Mouse (Mus musculus): Measurements from ENCODE around the gene Shpk.

Shpk gene

GRCm38 (mm10) chr11:73199230-73199712 is at the start of gene Shpk:
Shpk (plus strand) TSS chr11:73199460.
- DNase-seq (ENCODE audit: low spot score), result peak; percentile 93

- DNase-seq (ENCODE audit: low spot score), result no peak
These were observed 44.2 kb upstream of the Shpk start for GRCm38 (mm10) chr11:73155071-73155470.

- DNase-seq (ENCODE audit: low spot score), result no peak
These were observed 39.1 kb upstream of the Shpk start, which contains the start of gene P2rx5 for GRCm38 (mm10) chr11:73159957-73160810. P2rx5 (plus strand) TSS chr11:73160421.

- DNase-seq (ENCODE audit: low spot score), result no peak
These were observed 38.5 kb upstream of the Shpk start for GRCm38 (mm10) chr11:73160811-73161200.

- no peak for DNase-seq (ENCODE audit: low spot score)
These were observed 37.6 kb upstream of the Shpk start for GRCm38 (mm10) chr11:73161616-73162015.

GRCm38 (mm10) chr11:73162284-73162683 is 37.0 kb upstream of the Shpk start:
- DNase-seq (ENCODE audit: low spot score), result no peak

GRCm38 (mm10) chr11:73168071-73168470 is 31.2 kb upstream of the Shpk start:
- no peak for DNase-seq (ENCODE audit: low spot score)

GRCm38 (mm10) chr11:73168576-73168975 is 30.7 kb upstream of the Shpk start:
- no peak for DNase-seq (ENCODE audit: low spot score)

- peak; percentile 44 for DNase-seq (ENCODE audit: low spot score)
These were observed 30.0 kb upstream of the Shpk start for GRCm38 (mm10) chr11:73169231-73169630.

GRCm38 (mm10) chr11:73172186-73172585 is 27.1 kb upstream of the Shpk start:
- no peak for DNase-seq (ENCODE audit: low spot score)

- DNase-seq (ENCODE audit: low spot score), result no peak
These were observed 23.6 kb upstream of the Shpk start for GRCm38 (mm10) chr11:73175612-73176011.

- no peak for DNase-seq (ENCODE audit: low spot score)
These were observed 23.1 kb upstream of the Shpk start for GRCm38 (mm10) chr11:73176186-73176585.

GRCm38 (mm10) chr11:73176608-73177508 is 22.4 kb upstream of the Shpk start, which contains the start of the genes Emc6 and Tax1bp3:
Emc6 (minus strand) TSS chr11:73177037.
Tax1bp3 (plus strand) TSS chr11:73177083.
- DNase-seq (ENCODE audit: low spot score), result peak; percentile 98

GRCm38 (mm10) chr11:73177509-73177875 is 21.8 kb upstream of the Shpk start:
- no peak for DNase-seq (ENCODE audit: low spot score)

- DNase-seq (ENCODE audit: low spot score), result no peak
These were observed 21.4 kb upstream of the Shpk start for GRCm38 (mm10) chr11:73177895-73178294.

GRCm38 (mm10) chr11:73185872-73186615 is 13.2 kb upstream of the Shpk start:
- DNase-seq (ENCODE audit: low spot score), result no peak

- DNase-seq (ENCODE audit: low spot score), result no peak
These were observed 12.0 kb upstream of the Shpk start for GRCm38 (mm10) chr11:73187231-73187630.

- DNase-seq (ENCODE audit: low spot score), result no peak
These were observed 6.2 kb upstream of the Shpk start for GRCm38 (mm10) chr11:73193047-73193446.

- no peak for DNase-seq (ENCODE audit: low spot score)
These were observed 4.8 kb upstream of the Shpk start for GRCm38 (mm10) chr11:73194444-73194843.

GRCm38 (mm10) chr11:73198190-73198589 is 1.1 kb upstream of the Shpk start:
- no peak for DNase-seq (ENCODE audit: low spot score)

GRCm38 (mm10) chr11:73198603-73199229 is 544 bp upstream of the Shpk start, which contains the start of gene Ctns:
Ctns (minus strand) TSS chr11:73199042.
- DNase-seq (ENCODE audit: low spot score), result peak; percentile 86
